Mouse (Mus musculus) midbrain, embryonic 14.5 days (tissue): ENCODE measurements at regions not wholly inside any gene's neighbourhood (a gene's known extent, or its start where the extent isn't known, plus 50 kb on each side); places are given as distances from the start of the nearest gene placed in this dataset.

Experiments used
- ATAC-seq: fragments of 200-750 bp; cut with Nextera tagmentation; 2 replicates; pipeline ENCODE4 v1.8.0; 2017; ENCODE audit warnings: moderate number of reproducible peaks, moderate library complexity; ENCODE audit not compliant: low FRiP score, low TSS enrichment
- DNase-seq: peaks from one replicate; pipeline ENCODE4 v3.0.0-alpha.2; 2015
- H3K27ac ChIP-seq: fragments of 300-500 bp; sonication (generic); replicated peaks from 2 replicates; pipeline ENCODE4 v1.5.1; 2014; ENCODE audit warnings: mild to moderate bottlenecking, low read depth, low read length, moderate library complexity
- H3K27me3 ChIP-seq: fragments of 300-500 bp; sonication (generic); 2 replicates; pipeline ENCODE4 v1.6.1; 2014; ENCODE audit warnings: low read length, control low read depth, mixed read lengths; ENCODE audit not compliant: control insufficient read depth, insufficient read depth
- H3K36me3 ChIP-seq: fragments of 300-500 bp; sonication (generic); 2 replicates; pipeline ENCODE4 v1.6.1; 2014; ENCODE audit warnings: low read length, control low read depth; ENCODE audit not compliant: control insufficient read depth, insufficient read depth
- H3K4me1 ChIP-seq: fragments of 300-500 bp; sonication (generic); 2 replicates; pipeline ENCODE4 v1.6.1; 2014; ENCODE audit warnings: mild to moderate bottlenecking, antibody characterized with exemption, low read length, control low read depth; ENCODE audit not compliant: control insufficient read depth, insufficient read depth
- H3K4me2 ChIP-seq: fragments of 300-500 bp; sonication (generic); 2 replicates; pipeline ENCODE4 v1.6.1; 2014; ENCODE audit warnings: mild to moderate bottlenecking, low read length, moderate library complexity
- H3K4me3 ChIP-seq: fragments of 300-500 bp; sonication (generic); replicated peaks from 2 replicates; pipeline ENCODE4 v1.5.1; 2014; ENCODE audit warnings: low read depth, low read length
- H3K9ac ChIP-seq: fragments of 300-500 bp; sonication (generic); replicated peaks from 2 replicates; pipeline ENCODE4 v1.6.1; 2014; ENCODE audit warnings: mild to moderate bottlenecking, low read length, moderate library complexity
- H3K9me3 ChIP-seq: fragments of 300-500 bp; sonication (generic); 2 replicates; pipeline ENCODE4 v1.6.1; 2016; ENCODE audit warnings: low read length, control low read depth, mixed read lengths; ENCODE audit not compliant: control insufficient read depth
- WGBS: fragments of 180-500 bp; shearing (Covaris S2); extraction: QIAGEN DNeasy Blood & Tissue Kit; methylation state at CpG from one replicate; pipeline ENCODE4 v1.1.7; 2014; 5-methylcytosine and 5-hydroxymethylcytosine counted together

- Histone ChIP-seq H3K9me3 (no peaks in the 10 kb centered on the region), H3K27ac (no peak overlapping the region), H3K27me3 (no peaks in the 10 kb centered on the region), H3K4me1 (no peaks in the 10 kb centered on the region), H3K9ac (no peak overlapping the region), H3K36me3 (no peaks in the 10 kb centered on the region), H3K4me2 (no peak overlapping the region), H3K4me3 (no peak overlapping the region)
- ATAC-seq (no peak), DNase-seq (no peak)
- WGBS = 81% methylated on average over 5 of the region's 5 CpGs
These were observed 64.0 kb upstream of the Map1b start for GRCm38 (mm10) chr13:99580296-99580695.

GRCm38 (mm10) chr13:99579596-99580175 lies 63.3 kb upstream of the Map1b start:
- Histone ChIP-seq H3K9ac (no peak overlapping the region), H3K4me3 (no peak overlapping the region), H3K36me3 (no peaks in the 10 kb centered on the region), H3K4me2 (no peak overlapping the region), H3K4me1 (no peaks in the 10 kb centered on the region), H3K27ac (0 out of 2 replicates have a peak overlapping the region, but pooled peaks have one; percentile 37), H3K9me3 (no peaks in the 10 kb centered on the region), H3K27me3 (no peaks in the 10 kb centered on the region)
- no peak for ATAC-seq
- DNase-seq = no peak
- WGBS = 62% methylated on average over 8 of the region's 8 CpGs

GRCm38 (mm10) chr13:99577686-99578085 lies 61.3 kb upstream of the Map1b start:
- WGBS = 72% methylated on average over 4 of the region's 4 CpGs
- no peak overlapping the region for H3K4me3 ChIP-seq
- no peaks in the 10 kb centered on the region for H3K36me3 ChIP-seq
- H3K4me2 ChIP-seq = no peak overlapping the region
- no peaks in the 10 kb centered on the region for H3K27me3 ChIP-seq
- H3K27ac ChIP-seq = no peak overlapping the region
- no peaks in the 10 kb centered on the region for H3K4me1 ChIP-seq
- no peaks in the 10 kb centered on the region for H3K9me3 ChIP-seq
- peak; percentile 59 for DNase-seq
- no peak overlapping the region for H3K9ac ChIP-seq
- no peak for ATAC-seq

- no peak overlapping the region for H3K4me2 ChIP-seq
- H3K4me3 ChIP-seq = no peak overlapping the region
- no peaks in the 10 kb centered on the region for H3K4me1 ChIP-seq
- no peaks in the 10 kb centered on the region for H3K27me3 ChIP-seq
- no peak for ATAC-seq
- DNase-seq = no peak
- H3K9ac ChIP-seq = no peak overlapping the region
- H3K9me3 ChIP-seq = no peaks in the 10 kb centered on the region
- no peaks in the 10 kb centered on the region for H3K36me3 ChIP-seq
- no peak overlapping the region for H3K27ac ChIP-seq
- WGBS = 89% methylated on average over 7 of the region's 7 CpGs
These were observed 56.7 kb upstream of the Map1b start for GRCm38 (mm10) chr13:99573021-99573420.

GRCm38 (mm10) chr13:99572381-99572780 lies 56.0 kb upstream of the Map1b start:
- no peak overlapping the region for H3K4me2 ChIP-seq
- DNase-seq = no peak
- no peaks in the 10 kb centered on the region for H3K27me3 ChIP-seq
- H3K36me3 ChIP-seq = no peaks in the 10 kb centered on the region
- H3K4me1 ChIP-seq = no peaks in the 10 kb centered on the region
- no peak overlapping the region for H3K4me3 ChIP-seq
- H3K9ac ChIP-seq = no peak overlapping the region
- H3K9me3 ChIP-seq = no peaks in the 10 kb centered on the region
- no peak overlapping the region for H3K27ac ChIP-seq
- 89% methylated on average over 5 of the region's 5 CpGs for WGBS
- no peak for ATAC-seq
